Mouse (Mus musculus) heart, postnatal 0 days (tissue): ENCODE results near the gene Mrpl1. TPM values are rescaled to one million over a fixed set of nuclear protein-coding genes. Genes with fewer than 3 reads are reported as not detected.

Source experiments
- ATAC-seq: fragments of 200-750 bp; cut with Nextera tagmentation; 2 replicates; pipeline ENCODE4 v1.8.0; 2017; ENCODE audit warnings: low read depth, moderate number of reproducible peaks, moderate library complexity; ENCODE audit not compliant: insufficient read depth
- DNase-seq: peaks from one replicate; pipeline ENCODE4 v3.0.0-alpha.2; 2016; ENCODE audit warnings: low spot score
- H3K27ac ChIP-seq: fragments of 300-500 bp; sonication (generic); 2 replicates; pipeline ENCODE4 v1.5.1; 2014; ENCODE audit warnings: low read depth, mild to moderate bottlenecking
- H3K27me3 ChIP-seq: fragments of 300-500 bp; sonication (generic); 2 replicates; pipeline ENCODE4 v1.6.1; 2014; ENCODE audit warnings: low read length, mixed read lengths; ENCODE audit not compliant: control insufficient read depth, insufficient read depth
- H3K36me3 ChIP-seq: fragments of 300-500 bp; sonication (generic); replicated peaks from 2 replicates; pipeline ENCODE4 v1.6.1; 2014; ENCODE audit warnings: low read length, mixed read lengths; ENCODE audit not compliant: control insufficient read depth, insufficient read depth
- H3K4me1 ChIP-seq: fragments of 300-500 bp; sonication (generic); 2 replicates; pipeline ENCODE4 v1.6.1; 2014; ENCODE audit warnings: antibody characterized with exemption; ENCODE audit not compliant: control insufficient read depth, insufficient read depth
- H3K4me2 ChIP-seq: fragments of 300-500 bp; sonication (generic); 2 replicates; pipeline ENCODE4 v1.6.1; 2014; ENCODE audit warnings: low read depth, mild to moderate bottlenecking, low read length, moderate library complexity
- H3K4me3 ChIP-seq: fragments of 300-500 bp; sonication (generic); 2 replicates; pipeline ENCODE4 v1.5.1; 2014; ENCODE audit warnings: low read depth, low read length
- H3K9ac ChIP-seq: fragments of 300-500 bp; sonication (generic); replicated peaks from 2 replicates; pipeline ENCODE4 v1.6.1; 2014; ENCODE audit warnings: low read depth, low read length, mixed read lengths
- H3K9me3 ChIP-seq: fragments of 300-500 bp; sonication (generic); replicated peaks from 2 replicates; pipeline ENCODE4 v1.6.1; 2016; ENCODE audit warnings: low read length; ENCODE audit not compliant: control insufficient read depth
- CTCF ChIP-seq: IDR thresholded peaks from 2 replicates; pipeline ENCODE4 v1.5.1; 2016; ENCODE audit warnings: antibody characterized with exemption, control low read depth, low read depth
- EP300 ChIP-seq: IDR thresholded peaks from 2 replicates; pipeline ENCODE4 v1.6.1; 2016; ENCODE audit warnings: antibody characterized with exemption, low read depth
- WGBS: fragments of 180-500 bp; shearing (Covaris S2); extraction: QIAGEN DNeasy Blood & Tissue Kit; methylation state at CpG from one replicate; pipeline ENCODE4 v1.1.7; 2014; 5-methylcytosine and 5-hydroxymethylcytosine counted together
- polyA plus RNA-seq: library from polyadenylated mRNA; unstranded; fragments of >200 nt; fragmentation: Nextera tagmentation; extraction: Ambion mirVana; gene quantifications from 2 replicates; pipeline ENCODE4 v1.2.1, GENCODE M21; 2015
- total RNA-seq: library from RNA; depleted of rRNA; stranded (reverse); fragments of >200 nt; gene quantifications from 2 replicates; pipeline ENCODE4 v1.2.3, GENCODE M21; 2014; ENCODE audit warnings: low replicate concordance; rRNA removed

Mrpl1 gene
- total RNA-seq (16.0 and 18.3 TPM in 2 replicates), polyA plus RNA-seq (29.6 and 29.7 TPM in 2 replicates)

DNA sequence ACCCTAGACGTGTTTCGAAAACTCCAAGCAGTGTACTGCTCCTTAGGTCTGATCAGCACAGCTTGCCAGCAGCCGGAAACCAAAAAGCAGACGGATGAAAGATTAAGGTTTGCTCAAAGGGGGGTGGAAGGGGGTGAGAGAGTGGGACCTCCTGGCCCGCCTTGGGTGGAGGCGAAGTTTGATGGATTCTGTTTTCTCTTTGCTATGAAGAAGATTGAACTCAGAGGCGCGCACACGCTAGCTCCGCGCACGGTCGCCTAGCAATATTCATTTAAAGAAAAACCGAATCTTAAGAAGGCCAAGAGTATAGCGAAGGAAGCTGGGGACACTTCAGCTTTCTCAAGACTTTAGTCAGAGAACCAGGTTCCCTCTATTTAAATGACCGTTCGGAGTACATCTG, at the start of gene Mrpl1:
TSS of gene Mrpl1 (plus strand) at position 35 of the 400 bp plus-strand sequence.
- WGBS: 3% methylated on average over 17 of the region's 17 CpGs
- peak within 1 kb of the TSS; percentile 65 for H3K9ac ChIP-seq
- no peak for TF ChIP-seq CTCF
- TF ChIP-seq EP300: no peak
- H3K4me2 ChIP-seq: peak within 1 kb of the TSS; percentile 75
- peaks cover 21% of the 10 kb centered on the region; the same call in 1 of the 2 replicates for H3K4me1 ChIP-seq
- no peaks in the 10 kb centered on the region for H3K27me3 ChIP-seq
- no peaks in the 10 kb centered on the region for H3K9me3 ChIP-seq
- H3K27ac ChIP-seq: peak within 1 kb of the TSS; percentile 88
- ATAC-seq (peak; percentile 62), DNase-seq (peak; percentile 12)
- peaks cover 8% of the 10 kb centered on the region for H3K36me3 ChIP-seq
- peak within 1 kb of the TSS; percentile 70 for H3K4me3 ChIP-seq

DNA sequence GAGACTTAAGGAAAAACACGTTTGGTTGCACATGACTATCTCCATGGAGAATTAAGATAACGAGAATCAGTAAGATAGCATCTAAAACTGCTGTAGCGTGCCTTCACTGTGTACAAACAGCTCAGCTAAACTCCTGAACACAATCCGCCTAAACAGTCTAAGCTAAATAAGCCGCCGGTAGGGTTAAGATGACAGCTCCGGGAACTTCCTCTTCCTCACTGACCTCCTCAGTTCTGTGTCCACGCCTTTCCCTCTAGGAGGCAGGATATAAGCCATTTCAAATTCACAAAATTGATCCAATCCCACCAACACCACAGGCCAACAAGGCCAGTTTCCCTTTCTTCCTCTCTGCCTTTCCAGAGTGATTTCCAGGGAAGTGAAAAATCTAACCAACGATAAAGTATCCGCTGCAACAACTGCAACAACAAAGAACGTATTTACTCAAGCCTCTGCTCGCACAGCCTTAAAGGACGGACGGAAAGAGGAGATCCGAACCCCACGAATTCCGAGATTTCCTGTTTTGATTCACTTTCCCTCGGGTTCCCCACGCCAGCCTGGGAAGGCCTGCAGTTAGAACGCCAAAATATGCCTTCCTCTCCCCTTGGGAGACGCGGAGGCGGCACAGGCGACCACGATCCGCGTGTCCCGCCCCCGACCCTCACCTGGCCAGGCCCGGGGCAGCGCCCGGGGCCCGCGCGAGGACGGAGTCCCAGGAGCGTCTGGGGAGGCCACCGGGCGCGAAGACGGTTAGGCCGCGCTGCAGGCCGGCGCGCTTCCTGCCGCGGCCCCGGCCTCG, 48.6 kb upstream of the Mrpl1 start:
- Histone ChIP-seq H3K36me3 (no peaks in the 10 kb centered on the region), H3K4me2 (peak overlapping the region; percentile 94), H3K4me1 (peaks cover 14% of the 10 kb centered on the region; the same call in 1 of the 2 replicates), H3K9ac (peak overlapping the region; percentile 99), H3K27ac (peak overlapping the region; percentile 97), H3K27me3 (no peaks in the 10 kb centered on the region), H3K4me3 (peak overlapping the region; percentile 78), H3K9me3 (no peaks in the 10 kb centered on the region)
- no peak for TF ChIP-seq EP300
- TF ChIP-seq CTCF: no peak
- ATAC-seq (no peak), DNase-seq (peak; percentile 64)
- WGBS: under 1% methylated on average over 40 of the region's 50 CpGs

DNA sequence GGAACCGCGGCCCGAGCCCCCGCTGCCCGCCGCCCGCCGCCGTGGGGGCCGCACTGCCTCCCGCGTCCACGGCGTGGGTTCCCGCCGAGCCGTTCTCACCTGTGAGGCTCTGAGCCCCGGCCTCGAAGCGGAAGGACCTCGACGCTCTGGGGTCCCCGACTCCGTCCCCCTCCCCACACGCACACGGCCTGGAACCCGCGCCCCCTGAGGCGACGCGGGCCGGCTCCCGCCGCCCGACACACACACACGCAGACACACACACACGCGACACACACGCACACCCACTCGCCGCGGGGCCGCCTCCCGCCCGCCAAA, 48.1 kb upstream of the Mrpl1 start:
- peak overlapping the region; percentile 94 for H3K4me2 ChIP-seq
- no peak for ATAC-seq
- TF ChIP-seq CTCF: no peak
- TF ChIP-seq EP300: no peak
- no peak for DNase-seq
- H3K27ac ChIP-seq: peak overlapping the region; percentile 97
- peak overlapping the region; percentile 99 for H3K9ac ChIP-seq
- no peaks in the 10 kb centered on the region for H3K27me3 ChIP-seq
- H3K4me1 ChIP-seq: peaks cover 14% of the 10 kb centered on the region; the same call in 1 of the 2 replicates
- H3K36me3 ChIP-seq: no peaks in the 10 kb centered on the region
- peak overlapping the region; percentile 78 for H3K4me3 ChIP-seq
- no peaks in the 10 kb centered on the region for H3K9me3 ChIP-seq
- WGBS: 2% methylated on average over 30 of the region's 45 CpGs

DNA sequence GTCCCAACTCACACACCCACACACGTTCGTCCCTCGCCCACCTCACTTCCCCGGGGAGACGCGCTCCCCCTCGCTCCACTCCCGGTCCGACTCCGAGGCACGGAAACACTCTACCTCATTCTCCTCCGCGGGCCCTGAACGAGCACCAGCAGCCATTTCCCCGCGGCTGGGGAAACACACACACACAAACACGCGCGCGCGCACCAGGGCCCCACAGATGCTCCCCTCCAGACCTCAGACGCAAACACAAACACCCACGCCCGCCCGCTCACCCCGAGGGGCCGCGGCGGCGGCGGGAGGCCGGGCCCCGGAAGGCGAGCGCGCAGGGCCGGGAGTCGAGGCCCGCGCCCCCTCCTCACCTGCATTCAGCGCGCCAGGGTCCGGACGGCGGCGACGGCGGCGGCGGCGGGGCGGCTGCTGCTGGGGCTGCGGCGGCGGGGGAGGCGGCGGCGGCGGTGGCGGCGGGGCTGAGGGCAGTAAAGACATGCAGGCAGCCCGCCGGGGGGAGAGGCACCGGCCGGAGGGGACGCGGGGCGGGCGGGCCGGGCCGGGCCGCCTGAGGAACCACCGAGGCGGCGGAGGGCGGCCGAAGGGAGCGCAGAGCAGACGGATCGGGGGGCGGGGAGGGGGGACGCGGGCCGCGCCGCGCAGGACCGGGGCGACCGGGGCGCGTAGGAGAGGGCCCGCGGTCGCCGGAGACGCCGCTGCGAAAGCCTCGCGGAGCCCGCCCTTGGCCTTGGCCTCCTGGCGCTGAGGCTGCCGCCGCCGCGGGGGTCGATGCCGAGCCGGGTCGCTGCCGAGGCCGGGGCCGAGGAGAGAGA, 47.5 kb upstream of the Mrpl1 start:
- WGBS: under 1% methylated on average over 86 of the region's 114 CpGs
- H3K4me1 ChIP-seq: peaks cover 14% of the 10 kb centered on the region; the same call in 1 of the 2 replicates
- peak; percentile 40 for DNase-seq

More for the DNA sequence above, 47.5 kb upstream of the Mrpl1 start:
- peak overlapping the region; percentile 97 for H3K27ac ChIP-seq
- H3K36me3 ChIP-seq: no peaks in the 10 kb centered on the region
- H3K9ac ChIP-seq: peak overlapping the region; percentile 99
- peak; percentile 52 for ATAC-seq
- H3K27me3 ChIP-seq: no peaks in the 10 kb centered on the region
- TF ChIP-seq CTCF (no peak), EP300 (no peak)
- H3K4me2 ChIP-seq: peak overlapping the region; percentile 94
- peak overlapping the region; percentile 78 for H3K4me3 ChIP-seq
- peaks cover 4% of the 10 kb centered on the region; the same call in 1 of the 2 replicates for H3K9me3 ChIP-seq
